Mouse (Mus musculus) frontal cortex, postnatal 14 days (tissue): ENCODE measurements around the gene Gm13278.
"Not testable (repeated sequence)": the region's sequence is repeated elsewhere in the genome, so short reads cannot be mapped to it uniquely, and the experiment has no call there.

Experiments used
- DNase-seq, 2 experiments: peaks; one replicate each; pipeline ENCODE4 v3.0.0; 2022; ENCODE audit warnings: low spot score in 2 of 2

Gm13278 gene

GRCm38 (mm10) chr4:88791250-88791649, at the start of gene Gm13278:
TSS of gene Gm13278 (plus strand) at chr4:88791550.
- not testable (repeated sequence) for DNase-seq

GRCm38 (mm10) chr4:88742771-88743371, 48.5 kb upstream of the Gm13278 start:
- no peak for DNase-seq

DNA sequence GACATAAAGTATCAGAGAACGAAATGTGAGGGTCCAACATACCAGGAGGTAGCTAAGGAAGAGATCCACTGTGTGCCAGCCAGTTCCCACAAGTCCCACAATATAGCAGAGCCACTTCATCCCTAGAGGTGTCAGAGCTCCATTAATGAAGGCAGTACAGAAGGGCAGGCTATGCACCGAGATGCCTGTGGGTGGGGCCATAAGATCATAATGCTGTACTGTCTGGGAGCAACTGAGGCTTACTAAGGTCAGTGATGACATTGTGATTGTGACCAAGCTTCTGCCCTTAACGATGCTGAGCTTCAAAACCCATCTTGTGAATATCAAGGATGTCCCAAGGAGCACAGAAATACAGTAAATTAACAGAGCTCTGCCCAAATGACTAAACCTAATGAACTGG, 47.1 kb upstream of the Gm13278 start:
- no peak for DNase-seq

GRCm38 (mm10) chr4:88749926-88750325, 41.4 kb upstream of the Gm13278 start:
- DNase-seq: no peak

DNA sequence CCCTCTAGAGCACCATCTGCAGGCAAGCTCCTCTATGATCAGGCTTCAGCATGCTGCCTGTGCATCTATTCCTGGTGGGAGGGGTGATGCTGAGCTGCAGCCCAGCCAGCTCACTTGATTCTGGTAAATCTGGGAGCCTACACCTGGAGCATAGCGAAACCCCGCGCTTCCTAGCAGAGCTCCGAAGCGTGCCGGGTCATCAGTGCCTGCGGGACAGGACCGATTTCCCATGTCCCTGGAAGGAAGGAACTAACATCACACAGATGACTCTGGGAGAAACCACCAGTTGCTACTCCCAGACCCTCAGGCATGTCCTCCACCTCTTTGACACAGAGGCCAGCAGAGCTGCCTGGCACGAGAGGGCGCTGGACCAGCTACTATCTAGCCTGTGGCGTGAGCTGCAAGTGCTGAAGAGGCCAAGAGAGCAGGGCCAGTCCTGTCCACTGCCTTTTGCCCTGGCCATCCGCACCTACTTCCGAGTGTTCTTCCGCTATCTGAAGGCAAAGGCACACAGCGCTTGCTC, 36.5 kb upstream of the Gm13278 start, which contains the start of gene Gm13271:
Gene Gm13271 (plus strand): TSS at position 51 of the 523 bp plus-strand sequence.
- peak; percentile 72 to 82 for DNase-seq

GRCm38 (mm10) chr4:88756581-88757513, 34.5 kb upstream of the Gm13278 start:
- peak in 1 of 2 experiments; percentile 6 for DNase-seq

DNA sequence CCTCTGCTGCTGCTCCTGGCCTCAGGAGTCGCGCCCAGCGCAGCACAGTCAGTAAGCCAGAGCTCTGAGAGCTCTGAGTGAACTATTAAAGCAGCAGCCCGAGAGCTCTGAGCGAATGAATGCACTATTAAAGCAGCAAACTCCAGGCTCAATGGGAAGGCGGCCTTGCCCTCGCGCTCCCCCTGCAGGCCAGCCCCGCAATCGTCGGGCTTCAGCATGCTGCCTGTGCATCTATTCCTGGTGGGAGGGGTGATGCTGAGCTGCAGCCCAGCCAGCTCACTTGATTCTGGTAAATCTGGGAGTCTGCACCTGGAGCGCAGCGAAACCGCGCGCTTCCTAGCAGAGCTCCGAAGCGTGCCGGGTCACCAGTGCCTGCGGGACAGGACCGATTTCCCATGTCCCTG, 33.7 kb upstream of the Gm13278 start:
- DNase-seq: peak; percentile 91 to 95

- DNase-seq: not testable (repeated sequence)
These were observed 32.6 kb upstream of the Gm13278 start for GRCm38 (mm10) chr4:88758751-88759150.

DNA sequence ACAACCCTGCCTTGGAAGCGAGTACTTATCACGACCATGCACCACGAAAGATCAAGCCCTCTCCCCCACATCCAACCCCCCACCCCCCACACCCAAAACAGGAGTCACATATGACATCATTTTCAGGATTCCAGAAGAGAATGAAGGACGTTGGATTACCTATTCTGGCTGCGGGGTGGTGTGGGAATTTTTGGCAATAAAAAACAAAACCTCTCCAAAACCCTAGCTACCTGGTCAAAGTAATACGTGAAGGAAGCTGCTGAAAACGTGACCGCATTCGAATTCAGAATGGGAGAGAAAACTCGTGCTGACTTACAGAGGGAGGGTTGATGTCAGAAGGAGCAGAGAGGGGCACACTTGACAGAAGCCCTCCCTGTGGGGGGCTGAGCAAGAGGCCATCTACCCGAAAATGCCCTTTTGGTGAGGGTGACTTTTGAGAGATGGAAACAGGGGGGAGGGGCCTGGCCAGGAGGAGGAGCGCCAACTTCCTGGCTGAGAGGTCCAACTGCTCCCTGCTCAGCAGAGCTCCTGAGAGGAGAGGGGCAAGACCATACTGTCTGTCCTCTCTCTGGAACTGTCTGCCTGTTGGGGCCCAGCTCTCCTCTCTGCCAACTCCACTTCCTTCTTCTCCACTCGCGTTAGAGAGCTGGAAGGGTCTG, 31.6 kb upstream of the Gm13278 start, which contains the start of gene Gm13283:
Gene Gm13283 (plus strand): TSS at position 510 of the 659 bp plus-strand sequence.
- peak; percentile 19 to 31 for DNase-seq

- peak; percentile 32 to 47 for DNase-seq
These were observed 30.9 kb upstream of the Gm13278 start for GRCm38 (mm10) chr4:88760431-88760830.

- peak; percentile 76 to 78 for DNase-seq
These were observed 29.6 kb upstream of the Gm13278 start for GRCm38 (mm10) chr4:88761776-88762175.

- peak in 1 of 2 experiments; percentile 13 for DNase-seq
These were observed 29.0 kb upstream of the Gm13278 start for GRCm38 (mm10) chr4:88762341-88762740.

GRCm38 (mm10) chr4:88763384-88764018, 27.8 kb upstream of the Gm13278 start:
- peak; percentile 14 to 16 for DNase-seq

GRCm38 (mm10) chr4:88773534-88773933, 17.8 kb upstream of the Gm13278 start, which contains the start of gene Gm13290:
TSS of gene Gm13290 (plus strand) at chr4:88773834.
- DNase-seq: not testable (repeated sequence)

GRCm38 (mm10) chr4:88776622-88777021, 14.7 kb upstream of the Gm13278 start, which contains the start of gene Gm13289:
TSS of gene Gm13289 (plus strand) at chr4:88776922.
- DNase-seq: not testable (repeated sequence)

GRCm38 (mm10) chr4:88779550-88779949, 11.8 kb upstream of the Gm13278 start, which contains the start of gene Gm13272:
TSS of gene Gm13272 (plus strand) at chr4:88779850.
- not testable (repeated sequence) for DNase-seq

- DNase-seq: not testable (repeated sequence)
These were observed 11.0 kb upstream of the Gm13278 start for GRCm38 (mm10) chr4:88780320-88780719.

DNA sequence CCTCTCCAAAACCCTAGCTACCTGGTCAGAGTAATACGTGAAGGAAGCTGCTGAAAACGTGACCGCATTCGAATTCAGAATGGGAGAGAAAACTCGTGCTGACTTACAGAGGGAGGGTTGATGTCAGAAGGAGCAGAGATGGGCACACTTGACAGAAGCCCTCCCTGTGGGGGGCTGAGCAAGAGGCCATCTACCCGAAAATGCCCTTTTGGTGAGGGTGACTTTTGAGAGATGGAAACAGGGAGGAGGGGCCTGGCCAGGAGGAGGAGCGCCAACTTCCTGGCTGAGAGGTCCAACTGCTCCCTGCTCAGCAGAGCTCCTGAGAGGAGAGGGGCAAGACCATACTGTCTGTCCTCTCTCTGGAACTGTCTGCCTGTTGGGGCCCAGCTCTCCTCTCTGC, 9.5 kb upstream of the Gm13278 start, which contains the start of gene Ifnz:
Gene Ifnz (plus strand): TSS at position 301 of the 400 bp plus-strand sequence.
- DNase-seq: not testable (repeated sequence)

DNA sequence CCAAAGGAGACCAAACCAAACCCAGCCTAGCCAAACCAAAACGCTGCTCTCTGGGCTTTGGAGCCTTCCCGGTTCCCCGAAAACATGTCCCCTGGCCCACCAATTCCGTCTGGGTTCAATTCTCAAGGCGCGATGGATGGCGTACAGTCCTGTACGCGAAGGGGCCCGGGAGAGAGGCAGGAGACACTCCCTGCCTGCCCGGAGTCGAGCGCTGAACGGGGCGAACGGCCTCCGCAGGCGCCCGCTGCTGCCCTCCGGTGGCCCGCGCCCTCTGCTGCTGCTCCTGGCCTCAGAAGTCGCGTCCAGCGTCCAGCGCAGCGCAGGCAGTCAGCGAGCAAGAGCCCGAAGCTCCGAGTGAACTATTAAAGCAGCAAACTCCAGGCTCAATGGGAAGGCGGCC, 9.0 kb upstream of the Gm13278 start:
- DNase-seq: not testable (repeated sequence)

- not testable (repeated sequence) for DNase-seq
These were observed 5.9 kb upstream of the Gm13278 start, which contains the start of gene Gm13276 for GRCm38 (mm10) chr4:88785409-88785808. TSS of gene Gm13276 (plus strand) at chr4:88785709.

GRCm38 (mm10) chr4:88788402-88788801, 2.9 kb upstream of the Gm13278 start, which contains the start of gene Gm13277:
TSS of gene Gm13277 (plus strand) at chr4:88788632.
- peak; percentile 27 to 63 for DNase-seq
